Mouse (Mus musculus) thymus, adult 18-20 months (tissue): ENCODE measurements around the gene Ick.
"Not testable (repeated sequence)": the region's sequence is repeated elsewhere in the genome, so short reads cannot be mapped to it uniquely, and the experiment has no call there.

Source experiments
- DNase-seq, 2 experiments: peaks; one replicate each; pipeline ENCODE4 v3.0.0; 2022; ENCODE audit warnings: mixed read lengths in 2 of 2

Ick gene

DNA sequence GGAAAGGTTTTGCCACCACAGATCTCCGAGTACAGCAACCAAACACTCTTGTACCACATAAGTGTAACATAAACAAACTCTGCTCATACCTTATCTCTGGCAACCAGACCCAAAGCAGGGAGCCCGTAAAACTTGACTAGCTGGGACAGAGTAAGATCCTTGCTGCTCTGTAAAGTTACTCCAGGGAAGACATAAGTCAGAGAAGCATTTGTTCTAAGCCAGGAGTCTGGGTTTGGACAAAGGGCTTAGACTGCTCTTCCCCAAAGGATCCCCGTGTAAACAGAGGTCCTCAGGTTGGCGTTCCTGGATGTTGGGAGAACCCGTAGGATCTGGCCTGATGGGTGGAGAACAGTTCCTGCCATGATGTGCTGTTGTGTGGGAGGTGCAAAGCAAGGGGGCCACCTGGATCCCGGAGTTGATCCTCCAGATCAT is 3.5 kb upstream of the Ick start:
- DNase-seq: no peak

DNA sequence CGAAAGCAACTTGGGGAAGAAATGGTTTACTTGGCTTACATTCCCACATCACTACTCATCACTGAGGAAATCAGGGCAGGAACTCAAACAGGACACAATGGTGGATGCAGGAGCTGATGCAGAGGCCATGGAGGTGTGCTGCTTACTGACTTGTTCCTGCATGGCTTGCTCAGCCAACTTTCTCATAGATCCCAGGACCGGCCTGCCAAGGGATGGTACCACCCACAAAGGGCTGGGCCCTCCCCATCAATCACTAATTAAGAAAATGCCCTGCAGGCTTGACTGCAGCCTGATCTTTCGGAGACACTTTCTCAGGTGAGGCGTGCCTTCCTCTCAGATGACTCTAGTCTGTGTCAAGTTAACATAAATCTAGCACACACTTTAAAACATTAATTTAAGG is 2.2 kb upstream of the Ick start:
- no peak for DNase-seq

DNA sequence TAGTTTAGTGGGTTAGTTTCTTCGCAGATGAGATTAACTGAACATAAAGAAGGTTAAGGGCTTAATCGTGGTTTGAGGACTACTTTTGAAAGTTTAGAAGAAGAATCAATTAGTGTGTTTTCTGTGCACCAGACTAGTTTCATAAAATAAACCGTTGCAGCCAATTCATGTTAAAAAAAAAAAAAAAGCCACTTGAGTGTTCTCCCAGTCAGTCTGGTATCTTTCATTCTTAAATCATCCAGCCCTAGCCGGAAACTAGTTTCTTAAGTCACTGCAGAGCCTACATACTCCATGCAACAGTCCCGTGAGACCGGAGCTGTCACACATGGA is 1.4 kb upstream of the Ick start:
- no peak for DNase-seq

DNA sequence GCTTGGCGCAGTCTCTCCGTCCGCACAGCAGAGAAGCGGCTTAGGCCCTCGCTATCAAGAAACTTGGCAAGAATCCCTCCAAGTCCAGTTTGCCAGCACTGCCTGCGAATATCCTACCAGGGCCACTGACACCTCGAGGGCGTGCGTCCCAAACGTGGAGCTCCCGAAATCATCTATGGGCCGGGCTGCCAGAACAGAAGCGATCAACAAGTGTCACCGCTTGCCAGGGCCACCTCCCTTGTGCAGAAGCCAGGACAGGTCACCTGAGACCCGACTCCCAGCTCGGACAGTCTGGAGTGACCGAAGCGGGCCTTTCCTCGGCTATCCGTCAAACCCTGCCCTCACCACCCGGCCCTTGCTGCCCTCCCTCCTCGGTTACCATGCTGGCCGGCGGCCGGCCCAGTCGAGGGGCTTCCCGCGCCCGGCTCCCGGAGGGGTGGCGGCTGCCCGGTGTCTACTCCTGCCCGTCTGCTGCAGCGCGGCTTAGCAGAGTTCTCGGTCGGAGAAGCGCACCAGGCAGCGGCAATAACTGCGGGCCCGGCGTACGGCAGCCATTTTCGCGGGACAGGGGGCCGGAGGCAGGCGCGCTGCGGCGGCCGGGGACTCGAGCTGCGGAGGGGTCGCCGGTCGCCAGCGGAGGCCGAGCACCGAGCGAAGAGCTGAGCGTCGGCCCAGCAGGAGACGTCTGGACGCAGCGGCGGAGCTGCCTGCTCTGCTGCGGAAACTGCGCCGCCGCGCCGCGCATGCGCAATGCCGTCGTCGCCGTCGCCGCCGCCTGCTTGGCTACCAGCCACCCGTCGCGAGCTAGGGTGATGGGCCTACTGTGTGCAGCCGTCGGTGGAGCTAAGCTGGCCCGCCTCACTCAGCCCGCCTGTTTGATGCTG is 838 bp upstream of the Ick start:
- DNase-seq: peak; percentile 73 to 77

DNA sequence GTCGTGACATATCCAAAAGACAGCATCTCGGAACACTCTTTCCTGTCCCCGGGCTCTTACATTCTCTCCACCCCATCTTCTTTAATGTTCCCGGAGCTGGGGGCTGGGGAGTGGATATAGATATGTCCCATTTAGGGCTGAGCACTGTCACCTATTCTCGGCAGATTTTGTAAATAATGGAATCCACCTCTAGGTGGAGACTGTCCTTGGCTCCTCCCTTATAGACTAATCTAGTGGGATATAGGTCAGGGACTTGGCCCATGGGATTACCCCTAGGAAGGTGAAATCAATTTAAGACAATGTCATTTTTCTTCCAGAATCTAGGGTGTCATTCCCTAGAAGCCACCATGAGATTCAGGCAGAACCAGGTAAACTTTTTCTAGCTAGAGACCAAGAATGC is 664 bp downstream of the Ick start:
- no peak for DNase-seq

DNA sequence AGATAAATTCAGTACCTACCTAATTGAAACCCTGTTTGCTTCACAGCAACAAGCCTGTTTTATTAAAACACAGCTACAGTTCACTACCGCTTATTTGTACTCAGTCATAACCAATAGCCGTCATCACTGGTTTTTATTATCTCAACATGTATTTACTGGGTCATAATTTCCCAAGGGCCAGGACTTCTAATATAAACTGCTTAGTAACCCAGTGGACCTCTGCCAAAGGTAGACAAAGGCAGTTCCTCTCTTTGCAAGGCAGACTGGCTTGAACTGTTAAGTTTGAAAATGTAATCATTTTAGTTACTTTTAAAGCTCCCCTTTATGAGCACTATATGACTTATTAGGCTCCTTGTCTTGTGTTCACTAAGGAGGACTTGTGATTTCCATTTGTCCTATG is 2.5 kb downstream of the Ick start:
- DNase-seq: no peak

DNA sequence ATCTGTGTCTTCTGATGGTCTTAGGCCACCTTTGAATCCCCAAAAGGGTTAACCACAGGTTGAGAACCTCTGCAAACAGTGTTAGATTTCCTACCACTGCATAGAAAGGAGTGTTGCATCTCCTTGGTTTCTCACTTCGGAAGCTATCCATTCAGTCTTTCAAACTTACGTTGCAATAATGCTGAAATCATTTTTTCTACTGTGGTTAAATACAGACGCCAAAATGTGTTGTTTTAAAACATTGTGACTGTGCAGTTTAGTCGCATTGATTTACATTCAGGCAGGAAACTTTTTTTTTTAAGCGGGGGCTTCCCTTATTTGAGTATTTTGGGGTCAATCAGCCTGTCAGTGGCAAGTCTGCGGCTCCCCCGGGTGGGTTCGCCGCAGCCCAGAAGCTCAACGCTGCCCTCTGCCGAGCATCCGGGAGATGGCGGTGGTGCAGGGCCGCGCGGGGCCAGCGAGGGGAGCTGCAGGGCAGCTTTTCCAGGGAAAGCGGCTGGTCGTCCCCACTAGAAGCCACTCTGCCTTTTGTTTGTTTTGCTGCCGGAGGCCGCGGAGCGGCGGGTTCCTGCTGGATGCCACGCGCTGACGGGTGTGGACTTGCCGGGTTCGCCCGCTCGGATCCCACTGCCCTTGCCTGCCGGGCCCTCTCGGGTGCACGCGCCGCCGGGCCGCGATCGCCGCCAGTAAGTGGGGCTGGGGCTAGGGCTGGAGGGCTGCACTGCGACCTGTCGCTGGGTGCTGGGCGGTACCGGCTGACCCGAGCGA is 4.0 kb downstream of the Ick start:
- peak; percentile 82 to 83 for DNase-seq

DNA sequence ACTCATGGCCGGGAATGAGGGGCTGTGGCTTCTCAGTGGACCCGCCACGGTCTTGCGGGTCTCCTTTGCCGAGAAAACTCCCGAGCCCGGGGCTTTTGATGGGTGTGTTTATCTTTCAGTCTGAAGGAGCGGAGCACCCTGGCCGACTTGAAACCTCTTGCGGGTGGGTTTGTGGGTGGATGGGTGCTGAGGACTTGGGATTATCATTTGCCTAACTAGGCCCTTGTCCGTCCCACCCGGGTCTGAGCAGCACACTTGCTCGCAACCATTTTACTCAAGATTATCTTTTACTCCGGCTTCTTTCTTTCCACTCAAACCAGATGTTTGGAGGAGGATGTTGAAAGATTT is 4.5 kb downstream of the Ick start:
- DNase-seq: no peak

DNA sequence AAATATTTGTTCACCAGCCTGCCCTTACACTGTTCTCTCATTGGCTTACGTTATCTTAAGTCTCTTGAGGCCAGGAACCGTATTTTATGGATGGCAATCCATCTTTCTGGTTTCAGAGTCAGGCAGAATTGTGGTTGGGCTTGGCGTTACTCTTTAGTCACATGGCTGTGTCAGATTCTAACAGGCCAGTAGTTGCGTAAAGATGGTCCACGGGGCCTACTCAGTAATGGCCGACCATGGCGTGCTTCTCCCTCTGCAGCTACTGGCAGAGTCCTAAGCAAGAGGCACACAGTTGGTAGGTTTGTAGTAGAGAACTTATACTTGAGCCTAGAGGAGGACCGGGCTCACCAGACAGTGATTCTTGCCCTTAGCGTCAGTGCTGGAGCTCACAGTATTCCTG is 6.8 kb downstream of the Ick start:
- no peak for DNase-seq

DNA sequence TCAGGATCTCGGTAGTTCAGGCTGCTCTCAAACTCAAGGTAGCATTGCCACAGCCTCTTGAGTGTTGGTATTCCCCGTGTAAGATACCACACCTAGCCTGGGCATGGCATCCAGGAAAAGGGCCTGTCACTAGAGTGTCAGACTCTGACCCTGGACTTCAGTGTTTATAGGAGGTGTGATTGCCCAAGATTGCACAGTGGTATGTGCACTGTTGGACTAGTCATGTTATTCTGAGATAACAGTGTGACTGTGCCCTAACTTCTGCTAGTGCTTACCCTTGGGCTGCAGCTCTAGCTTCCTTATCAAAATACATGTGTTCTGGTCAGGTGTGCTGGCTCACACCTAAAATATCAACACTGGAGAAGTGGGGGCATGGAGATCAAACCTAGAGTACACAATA is 8.7 kb downstream of the Ick start:
- no peak for DNase-seq

DNA sequence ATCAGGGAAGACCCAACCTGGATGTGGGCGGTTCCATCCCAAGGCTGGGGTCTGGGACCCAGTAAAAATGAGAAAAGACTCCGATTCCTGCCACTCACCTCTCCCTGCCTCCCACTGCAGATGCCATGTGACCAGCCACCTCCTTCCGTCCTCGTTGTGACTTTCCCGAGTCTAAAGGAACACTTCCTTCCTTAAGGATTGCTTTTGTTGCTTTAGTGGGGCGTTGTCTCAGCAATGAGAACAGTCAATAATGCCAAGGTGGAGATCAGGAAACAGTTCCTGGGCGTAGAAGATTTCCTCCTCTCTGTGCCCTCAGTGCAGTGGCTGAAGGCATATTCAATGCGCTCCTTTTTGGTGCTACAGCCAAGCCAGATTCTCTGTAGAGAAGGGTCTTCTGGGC is 12.4 kb downstream of the Ick start:
- no peak for DNase-seq

DNA sequence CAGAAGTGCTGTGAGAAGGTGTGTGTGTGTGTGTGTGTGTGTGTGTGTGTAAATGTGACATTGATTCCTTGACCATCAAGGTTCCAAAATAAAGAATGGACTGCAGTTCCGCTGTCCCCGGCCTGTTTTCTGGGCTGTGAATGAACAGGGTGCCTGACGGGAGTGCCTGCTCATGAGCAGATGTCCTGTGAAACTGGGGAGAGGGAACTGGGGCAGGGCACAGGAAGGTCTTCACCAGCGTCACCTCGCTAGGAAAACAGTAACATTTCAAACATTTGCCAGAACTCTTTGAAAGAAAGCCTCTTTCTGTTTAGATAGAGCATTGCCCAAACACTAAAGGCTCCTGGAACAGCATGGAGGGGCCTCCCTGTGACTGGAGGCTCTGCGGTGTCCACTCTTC is 13.0 kb downstream of the Ick start:
- no peak for DNase-seq

DNA sequence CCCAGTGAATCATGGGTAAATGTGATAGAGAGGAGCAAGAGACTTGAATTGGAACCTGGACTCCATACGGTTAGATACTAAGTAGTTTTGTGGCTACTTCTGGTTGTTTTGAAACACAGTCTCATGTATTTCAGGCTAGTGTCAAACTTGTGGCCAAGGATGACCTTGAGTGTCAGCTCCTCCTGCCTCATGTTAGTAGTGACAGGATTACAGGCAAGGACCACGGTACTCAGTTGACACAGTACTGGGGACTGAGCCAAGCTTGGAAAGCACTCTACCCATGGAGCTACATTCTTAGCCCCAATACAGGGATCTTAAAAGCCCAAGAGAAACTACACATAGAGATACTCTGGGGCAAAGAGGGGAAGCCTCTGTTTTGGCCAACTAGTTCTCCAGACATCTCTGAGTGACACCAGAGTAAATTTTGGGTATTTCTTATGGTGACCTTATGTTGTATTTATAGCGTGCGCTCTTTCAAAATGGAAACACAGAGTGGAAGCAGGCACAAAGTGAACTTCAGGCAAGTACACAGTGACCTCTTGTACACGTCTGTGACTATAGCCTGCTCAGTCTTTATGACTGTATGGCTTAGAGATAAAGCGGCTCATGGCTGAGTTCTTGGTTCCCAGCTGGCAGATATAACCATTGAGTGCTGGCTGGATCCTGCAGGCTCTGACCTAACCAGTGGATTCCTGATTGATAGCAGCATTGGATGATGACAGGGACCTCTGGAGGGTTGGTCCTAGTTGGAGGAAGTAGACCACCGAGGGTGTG is 14.1 kb downstream of the Ick start:
- no peak for DNase-seq

DNA sequence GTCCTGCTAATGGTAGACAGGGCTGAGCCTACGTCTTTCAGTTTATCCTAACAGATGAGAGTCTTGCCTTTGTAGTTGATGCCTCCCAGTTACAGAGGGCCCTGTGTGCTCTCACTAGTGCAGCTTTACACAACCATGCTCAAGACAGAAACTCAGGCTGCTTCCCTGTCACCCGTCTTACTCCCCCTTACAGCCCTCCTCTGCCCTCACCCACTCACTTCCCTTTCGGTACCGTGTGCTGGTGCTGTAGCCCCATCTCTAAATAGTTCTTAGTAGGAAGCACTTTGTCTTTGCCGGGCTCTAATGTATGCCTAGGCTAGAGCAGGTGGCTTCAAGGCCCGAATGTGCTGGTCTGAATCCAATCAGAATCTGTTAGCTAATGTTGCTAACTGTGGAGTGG is 15.3 kb downstream of the Ick start:
- DNase-seq: no peak

DNA sequence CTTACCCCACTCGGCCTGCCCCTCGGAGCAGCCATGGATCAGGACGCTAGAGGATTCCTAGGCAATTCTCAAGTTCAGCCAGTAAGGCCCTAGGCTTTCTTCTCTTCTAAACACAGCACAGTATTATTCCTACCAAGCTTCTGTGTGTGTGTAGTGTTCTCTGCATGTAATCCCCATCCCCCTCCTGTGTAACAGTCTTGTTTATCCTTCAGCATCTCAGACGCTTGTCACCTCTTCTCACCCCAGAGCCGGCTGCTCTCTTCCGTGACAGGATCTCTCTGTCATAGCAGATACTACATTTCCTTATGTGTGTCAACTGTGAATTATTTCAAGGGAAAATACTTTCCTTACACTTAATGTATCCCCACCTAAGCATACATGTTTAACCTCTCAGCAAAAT is 17.0 kb downstream of the Ick start:
- DNase-seq: no peak

DNA sequence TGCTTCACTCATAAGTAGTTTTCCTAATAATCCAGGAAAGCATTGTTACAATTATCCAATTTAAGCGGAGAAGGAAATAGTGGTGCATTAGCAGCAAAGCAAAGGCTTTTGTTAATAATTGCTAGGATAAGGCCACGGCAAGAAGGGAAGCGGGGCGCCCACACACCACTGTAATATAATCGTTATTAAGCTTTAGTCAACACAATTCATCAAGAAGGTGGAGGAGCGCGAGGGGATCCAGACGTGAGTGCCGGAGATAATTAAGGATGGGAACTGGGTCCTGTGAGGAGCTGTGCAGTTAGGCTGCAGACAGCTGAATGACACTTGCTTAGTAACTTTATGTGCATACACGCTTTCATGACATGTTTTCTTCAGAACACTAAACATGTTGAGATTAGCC is 17.7 kb downstream of the Ick start:
- DNase-seq: no peak

DNA sequence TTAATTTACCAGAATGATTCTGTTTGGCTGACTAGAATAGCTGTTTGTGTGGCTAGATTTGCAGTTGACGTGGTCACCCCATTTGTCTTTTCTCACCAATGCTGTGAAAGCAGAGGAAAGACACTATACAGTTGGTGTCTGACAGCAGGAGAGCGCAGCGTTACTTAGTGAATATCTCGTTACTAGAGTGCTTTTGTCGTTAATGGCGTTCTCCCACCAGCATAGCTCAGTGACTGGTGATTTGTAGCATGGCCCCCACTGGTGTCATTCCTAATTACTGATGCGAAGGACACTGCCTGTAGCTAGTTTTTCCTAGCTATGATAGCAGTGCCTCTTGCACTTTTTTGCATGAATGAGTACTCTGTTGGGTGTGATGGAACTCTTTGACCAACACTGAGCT is 26.7 kb downstream of the Ick start:
- no peak for DNase-seq

DNA sequence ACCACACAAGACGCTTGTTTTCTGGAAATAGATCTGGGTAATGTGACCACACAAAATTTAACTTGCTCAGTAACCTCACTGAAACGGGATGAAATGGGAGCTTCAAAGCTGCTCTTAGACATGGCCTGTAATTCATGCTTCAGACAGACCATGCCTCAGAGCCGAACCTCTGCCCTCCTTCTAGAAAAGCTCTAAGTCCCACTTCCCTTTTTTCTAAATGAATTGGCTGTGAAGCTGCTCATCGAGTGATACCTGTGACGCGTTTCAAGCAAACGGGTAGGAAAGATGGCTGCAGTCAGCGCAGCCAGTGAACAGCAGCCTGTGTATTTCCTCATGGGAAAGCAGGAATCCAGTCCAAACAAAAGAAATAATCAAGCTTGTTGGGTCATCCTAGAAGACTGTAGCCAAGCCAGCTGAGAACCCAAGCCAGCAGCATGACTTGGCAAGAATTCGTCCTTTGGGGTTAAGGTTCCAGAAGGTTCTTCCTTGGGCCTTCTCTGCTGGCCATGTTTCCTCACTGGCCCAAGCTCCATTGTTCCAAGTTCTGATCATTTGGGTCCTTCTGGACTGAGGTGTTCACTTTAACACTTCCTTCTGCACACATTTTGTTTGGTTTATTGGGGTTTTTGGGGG is 29.2 kb downstream of the Ick start:
- DNase-seq: no peak

DNA sequence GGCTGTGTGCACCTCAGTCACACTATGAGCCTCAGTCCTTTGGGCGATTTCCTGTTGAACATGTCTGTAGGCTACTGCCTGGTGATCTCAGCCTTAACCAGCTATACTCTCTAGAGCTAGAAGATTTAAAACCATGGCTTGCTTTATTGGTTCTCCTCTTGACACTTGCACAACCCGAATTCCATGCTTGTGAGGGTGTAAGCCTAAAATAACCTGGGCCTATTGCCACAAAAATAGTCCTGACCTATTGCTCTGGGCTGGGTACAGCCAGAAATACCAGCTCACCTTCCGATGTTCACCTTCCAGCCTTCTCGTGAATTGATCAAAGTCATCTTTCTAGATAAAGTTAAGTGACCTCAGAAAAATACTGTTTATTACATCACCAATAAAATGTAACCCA is 30.5 kb downstream of the Ick start:
- DNase-seq: no peak

DNA sequence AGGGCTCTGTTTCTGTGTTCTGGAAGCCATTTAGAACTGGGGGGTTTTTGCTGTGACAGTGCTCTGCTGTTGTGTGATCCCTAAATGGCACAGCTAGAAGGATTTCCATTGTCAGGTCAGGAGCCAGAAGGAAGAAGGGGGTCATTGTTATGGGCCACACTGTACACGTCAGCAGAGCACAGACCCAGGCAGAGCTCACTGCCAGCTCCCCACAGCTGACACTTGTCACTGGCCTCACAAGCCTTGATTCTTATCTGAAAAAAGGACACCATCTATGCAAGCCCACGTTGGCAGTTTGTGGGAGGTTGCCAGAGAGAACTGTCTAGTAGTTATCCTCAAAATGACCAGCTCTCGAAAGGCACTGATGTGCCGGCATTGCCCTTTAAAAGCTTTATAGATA is 37.1 kb downstream of the Ick start:
- DNase-seq: no peak

DNA sequence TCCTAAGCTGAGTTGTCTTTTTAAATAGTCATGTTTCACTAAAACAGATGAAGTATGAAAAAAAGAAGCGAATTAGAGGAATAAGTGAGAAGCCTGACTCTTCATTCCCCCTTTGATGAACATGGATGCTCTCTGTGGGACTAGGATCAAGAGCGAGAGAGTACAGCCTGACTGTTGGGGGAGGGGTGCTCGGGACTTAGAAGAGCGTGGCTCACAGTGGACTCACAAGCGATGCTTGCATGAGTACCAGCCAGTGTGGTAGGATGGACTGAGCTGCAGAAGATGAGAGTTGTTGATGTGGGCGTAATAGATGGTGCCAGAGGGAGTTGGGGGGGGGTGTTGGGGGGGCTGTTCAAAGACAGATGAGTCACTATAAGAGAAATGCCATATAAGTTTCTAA is 37.6 kb downstream of the Ick start:
- no peak for DNase-seq

DNA sequence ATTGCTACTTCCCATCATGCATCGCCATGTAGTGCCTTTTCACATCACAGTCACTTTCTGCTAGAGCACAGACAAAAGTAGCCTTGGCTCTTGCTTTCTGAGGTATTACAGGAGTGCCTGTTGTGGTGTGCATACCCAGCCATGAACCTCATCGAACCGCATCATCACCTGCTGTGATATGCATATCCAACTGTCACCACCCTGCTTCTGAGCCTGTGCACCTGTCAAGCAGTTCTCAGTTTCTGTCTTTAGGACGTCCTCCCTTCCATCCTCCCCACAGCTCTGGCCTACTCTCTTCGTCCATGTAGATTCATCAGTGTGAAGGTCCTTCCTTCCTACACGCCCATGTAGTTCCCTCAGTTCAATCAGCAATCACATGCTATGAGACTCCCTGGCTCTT is 39.2 kb downstream of the Ick start:
- DNase-seq: no peak

DNA sequence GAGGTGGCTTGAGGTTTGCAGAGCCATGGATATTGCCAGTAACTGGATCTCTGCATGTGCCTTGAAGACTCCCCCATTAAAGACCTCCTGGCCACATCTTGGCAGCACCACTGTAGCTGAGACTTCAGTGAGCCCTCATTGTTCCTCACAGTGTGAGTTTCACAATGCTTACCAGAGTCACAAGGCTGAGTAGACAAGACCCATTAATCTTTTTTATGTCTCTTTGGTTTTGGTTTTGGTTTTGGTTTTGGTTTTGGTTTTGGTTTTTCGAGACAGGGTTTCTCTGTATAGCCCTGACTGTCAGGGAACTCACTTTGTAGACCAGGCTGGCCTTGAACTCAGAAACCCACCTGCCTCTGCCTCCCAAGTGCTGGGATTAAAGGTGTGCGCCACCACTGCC is 40.8 kb downstream of the Ick start:
- not testable (repeated sequence) for DNase-seq
